Mouse (Mus musculus): ENCODE measurements around the gene Fam234a.
A peak's percentile ranks its signal among the peaks of the same experiment; 100 is the strongest.
"Not testable (repeated sequence)": the region's sequence is repeated elsewhere in the genome, so short reads cannot be mapped to it uniquely, and the experiment has no call there.

Gene Fam234a

DNA sequence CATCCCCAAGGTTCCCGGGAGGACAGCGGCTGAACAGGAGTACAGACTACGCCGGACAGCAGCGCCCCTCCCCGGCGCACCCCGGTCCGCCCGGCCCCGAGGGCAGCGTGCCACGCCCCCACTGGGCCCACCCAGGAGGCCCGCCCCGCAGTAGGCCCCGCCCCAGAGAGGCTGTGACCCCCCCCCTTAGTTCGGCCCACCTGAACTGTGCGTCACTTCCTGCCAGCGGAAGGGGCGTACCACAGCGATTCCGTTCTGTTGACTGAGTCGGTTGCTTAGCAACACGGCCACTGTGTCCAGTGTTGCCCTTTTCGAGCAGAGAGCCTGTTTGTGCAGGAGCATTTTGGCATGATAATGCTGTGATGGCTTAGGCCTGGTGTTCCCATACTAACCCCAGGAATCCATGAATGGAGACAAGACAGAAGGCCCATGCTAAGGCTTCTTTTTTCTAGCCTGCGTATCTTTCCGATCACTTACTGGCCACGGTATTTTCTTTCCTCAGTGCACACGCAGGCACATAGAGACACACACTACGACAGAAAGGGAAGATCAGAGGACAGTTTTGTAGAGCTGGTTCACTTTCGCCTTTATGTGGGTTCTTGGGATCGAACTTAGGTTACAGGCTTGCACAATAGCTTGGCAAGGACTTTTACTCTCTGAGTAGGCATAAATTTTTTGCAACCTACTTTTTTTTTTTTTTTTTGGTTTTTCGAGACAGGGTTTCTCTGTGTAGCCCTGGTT lies at the start of gene Fam234a:
TSS of gene Fam234a (minus strand) at position 142 of the 741 bp plus-strand sequence.
- peak; percentile 82 to 91 for DNase-seq (ENCODE audit: low spot score in 2 of 2)

DNA sequence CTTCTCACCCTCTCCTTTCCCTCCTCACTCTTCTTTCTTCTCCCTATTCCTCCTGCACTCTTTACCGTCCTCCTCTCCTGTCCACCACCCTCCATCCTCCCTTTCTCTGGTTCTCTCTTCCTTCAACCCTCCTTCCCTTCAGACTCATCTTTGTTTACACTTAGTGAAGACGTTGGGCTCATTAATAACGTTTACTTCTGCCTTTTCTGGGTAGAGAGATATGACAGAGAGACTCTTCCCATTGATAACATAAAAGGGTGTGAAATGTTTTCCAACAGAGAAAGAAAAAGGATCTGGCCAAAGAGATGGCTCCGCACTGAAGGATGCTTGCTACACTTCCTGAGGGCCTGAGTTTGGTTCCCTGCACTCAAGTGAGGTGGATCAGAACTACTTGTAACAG lies 45.4 kb upstream of the Fam234a start:
- DNase-seq (ENCODE audit: low spot score in 2 of 2): no peak

DNA sequence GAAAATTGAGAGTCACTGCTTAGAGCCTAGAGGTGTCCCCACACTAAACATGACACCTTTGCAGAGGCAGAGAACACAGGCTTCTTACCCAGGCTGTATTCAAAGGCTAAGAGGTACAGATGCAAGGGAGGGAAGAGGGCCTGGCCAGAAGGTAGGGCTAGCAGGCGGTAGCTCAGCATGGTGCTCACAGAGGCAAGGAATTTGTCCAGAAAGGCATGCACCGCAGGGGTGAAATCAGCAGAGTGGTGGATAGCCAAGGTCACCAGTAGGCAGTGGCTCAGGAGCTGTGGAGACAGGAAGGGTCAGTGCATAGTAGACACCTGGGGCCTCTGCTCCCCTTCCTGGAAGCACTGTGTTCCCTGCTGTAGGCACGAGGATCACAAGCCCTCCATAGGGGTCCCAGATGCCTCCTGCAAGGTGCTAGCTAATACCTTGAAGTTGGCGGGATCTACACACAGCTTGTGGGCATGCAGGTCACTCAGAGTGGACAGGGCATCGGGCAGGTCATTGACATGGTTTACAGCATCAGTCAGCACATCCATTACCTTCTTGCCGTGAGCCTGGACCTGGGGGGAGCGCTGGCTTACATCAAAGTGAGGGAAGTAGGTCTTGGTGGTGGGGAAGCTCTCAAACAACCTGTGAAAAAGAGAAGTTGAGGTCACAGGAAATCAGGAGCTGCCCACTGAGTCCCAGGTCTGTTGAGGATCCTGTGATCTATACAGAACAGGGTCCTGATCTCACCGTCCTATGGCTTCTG lies 42.3 kb upstream of the Fam234a start:
- DNase-seq (ENCODE audit: low spot score in 2 of 2): no peak

DNA sequence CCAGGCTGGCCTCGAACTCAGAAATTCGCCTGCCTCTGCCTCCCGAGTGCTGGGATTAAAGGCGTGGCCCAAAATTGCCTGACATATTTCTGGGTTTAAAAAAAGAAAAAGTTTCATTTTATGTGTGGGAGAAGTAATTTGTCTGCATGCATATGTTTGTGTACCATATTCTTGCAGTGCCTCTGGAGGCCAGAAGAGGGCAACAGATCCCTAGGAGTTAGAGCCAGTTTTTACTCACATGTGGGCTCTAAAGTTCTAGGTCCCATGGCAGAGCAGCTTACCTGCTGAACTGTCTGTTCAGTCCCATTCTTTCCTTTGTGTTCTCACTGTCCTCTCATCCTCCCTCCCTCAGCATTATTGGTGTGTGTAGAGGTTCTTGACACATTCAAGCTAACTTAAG lies 32.7 kb upstream of the Fam234a start:
- peak; percentile 16 to 40 for DNase-seq (ENCODE audit: low spot score in 2 of 2)

DNA sequence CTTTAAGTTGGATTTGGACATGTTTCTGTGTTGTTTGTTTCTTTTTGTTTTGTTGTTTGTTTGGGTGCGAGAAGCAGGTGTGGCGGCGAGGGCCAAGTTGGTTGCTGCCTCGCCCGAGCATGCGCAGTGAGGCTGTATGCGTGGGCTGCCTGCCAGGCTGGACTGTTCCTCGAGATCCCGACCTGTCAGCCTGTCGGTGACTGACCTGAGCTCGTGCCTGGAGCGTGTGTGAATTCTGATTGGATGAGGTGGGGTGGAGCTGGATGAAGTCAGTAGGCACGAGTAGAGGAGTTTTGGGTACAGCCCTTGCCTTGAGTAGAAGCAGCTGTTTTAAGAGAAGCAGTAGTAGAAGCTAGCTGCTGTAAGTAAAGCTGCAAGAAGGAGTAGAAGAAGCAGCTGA lies 31.9 kb upstream of the Fam234a start:
- DNase-seq (ENCODE audit: low spot score in 2 of 2): no peak

DNA sequence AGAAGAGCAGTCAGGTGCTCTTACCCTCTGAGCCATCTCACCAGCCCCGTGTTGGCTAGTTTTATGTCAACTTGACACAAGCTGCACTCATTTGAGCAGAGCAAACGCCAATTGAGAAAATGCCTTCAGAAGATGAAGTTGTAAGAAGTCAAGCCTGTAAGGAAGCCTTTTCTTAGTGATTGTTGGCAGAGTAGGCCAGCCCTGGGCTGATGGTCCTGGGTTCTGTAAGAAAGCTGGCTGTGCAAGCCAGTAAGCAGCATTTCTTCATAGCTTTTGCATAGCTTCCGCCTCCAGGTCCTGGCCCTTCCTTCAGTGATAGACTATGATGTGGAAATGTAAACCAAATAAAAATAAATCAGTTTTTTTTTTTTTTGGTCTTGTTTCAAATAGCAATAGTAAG lies 28.5 kb upstream of the Fam234a start:
- DNase-seq (ENCODE audit: low spot score in 2 of 2): no peak

DNA sequence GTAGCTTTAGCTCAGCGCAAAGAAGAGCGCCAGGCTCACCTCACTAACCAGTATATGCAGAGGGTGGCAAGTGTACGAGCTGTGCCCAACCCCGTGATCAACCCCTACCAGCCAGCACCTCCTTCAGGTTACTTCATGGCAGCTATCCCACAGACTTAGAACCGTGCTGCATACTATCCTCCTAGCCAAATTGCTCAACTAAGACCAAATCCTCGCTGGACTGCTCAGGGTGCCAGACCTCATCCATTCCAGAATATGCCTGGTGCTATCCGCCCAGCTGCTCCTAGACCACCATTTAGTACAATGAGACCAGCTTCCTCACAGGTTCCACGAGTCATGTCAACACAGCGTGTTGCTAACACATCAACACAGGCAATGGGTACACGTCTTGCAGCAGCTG lies 25.5 kb upstream of the Fam234a start:
- DNase-seq (ENCODE audit: low spot score in 2 of 2): not testable (repeated sequence)

DNA sequence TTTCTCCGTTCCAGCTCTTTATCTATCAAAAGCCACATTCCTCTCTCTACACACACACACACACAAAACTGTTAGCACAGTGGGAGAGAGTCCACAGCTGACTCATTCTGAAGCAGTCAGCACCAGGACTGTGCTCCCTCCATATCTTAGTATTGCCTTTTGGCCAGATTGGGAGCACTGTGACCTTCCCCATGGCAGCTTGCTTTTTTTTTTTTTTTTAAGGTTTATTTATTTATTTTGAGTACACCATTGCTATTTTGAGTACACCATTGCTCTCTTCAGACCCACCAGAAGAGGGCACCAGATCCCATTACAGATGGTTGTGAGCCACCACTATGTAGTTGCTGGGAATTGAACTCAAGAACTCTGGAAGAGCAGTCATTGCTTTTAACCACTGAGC lies 24.8 kb upstream of the Fam234a start:
- DNase-seq (ENCODE audit: low spot score in 2 of 2): no peak

DNA sequence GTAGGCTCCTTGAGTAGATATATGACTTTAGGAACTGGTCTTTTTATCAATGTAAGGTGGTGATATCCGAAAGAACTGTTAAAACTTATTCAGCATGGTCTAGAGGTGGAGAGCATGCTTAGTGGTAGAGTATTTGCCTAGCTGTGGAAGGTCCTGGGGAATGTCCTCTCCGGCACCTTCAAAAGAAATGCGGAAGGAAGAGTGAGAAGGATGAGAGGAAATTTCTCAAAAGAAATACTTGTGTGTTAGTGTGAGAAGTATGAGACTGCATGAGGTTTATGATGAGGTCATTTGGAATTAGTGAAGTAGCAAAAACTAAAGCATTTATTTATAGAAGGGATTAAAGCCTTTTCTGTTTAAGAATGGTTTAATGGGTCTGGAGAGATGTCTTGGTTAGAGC lies 18.3 kb upstream of the Fam234a start:
- no peak for DNase-seq (ENCODE audit: low spot score in 2 of 2)

DNA sequence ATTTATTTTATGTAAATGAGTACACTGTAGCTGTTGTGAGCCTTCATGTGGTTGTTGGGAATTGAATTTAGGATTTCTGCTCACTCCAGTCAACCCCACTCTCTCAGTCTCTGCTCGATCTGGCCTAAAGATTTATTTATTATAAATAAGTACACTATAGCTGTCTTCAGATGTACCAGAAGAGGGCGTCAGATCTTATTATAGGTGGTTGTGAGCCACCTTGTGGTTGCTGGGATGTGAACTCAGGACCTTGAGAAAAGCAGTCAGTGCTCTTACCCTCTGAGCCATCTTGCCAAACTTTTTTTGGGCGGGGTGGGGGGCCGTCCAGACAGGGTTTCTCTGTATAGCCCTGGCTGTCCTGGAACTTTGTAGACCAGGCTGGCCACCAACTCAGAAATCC lies 17.8 kb upstream of the Fam234a start:
- DNase-seq (ENCODE audit: low spot score in 2 of 2): no peak

DNA sequence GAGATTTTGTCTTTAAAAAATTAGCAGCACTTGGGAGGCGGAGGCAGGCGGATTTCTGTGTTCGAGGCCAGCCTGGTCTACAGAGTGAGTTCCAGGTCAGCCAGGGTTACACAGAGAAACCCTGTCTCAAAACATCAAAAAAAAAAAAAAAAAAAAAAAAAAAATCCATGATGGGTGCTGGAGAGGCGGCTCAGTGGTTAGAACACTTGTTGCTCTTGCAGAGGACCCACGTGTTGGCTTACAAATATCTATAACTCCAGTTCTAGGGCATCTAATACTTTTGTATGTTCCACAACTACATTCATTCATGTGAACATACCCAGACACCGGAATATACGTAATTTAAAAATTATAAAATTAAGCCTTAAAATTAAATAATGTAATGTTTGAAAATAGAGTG lies 11.3 kb upstream of the Fam234a start:
- no peak for DNase-seq (ENCODE audit: low spot score in 2 of 2)

DNA sequence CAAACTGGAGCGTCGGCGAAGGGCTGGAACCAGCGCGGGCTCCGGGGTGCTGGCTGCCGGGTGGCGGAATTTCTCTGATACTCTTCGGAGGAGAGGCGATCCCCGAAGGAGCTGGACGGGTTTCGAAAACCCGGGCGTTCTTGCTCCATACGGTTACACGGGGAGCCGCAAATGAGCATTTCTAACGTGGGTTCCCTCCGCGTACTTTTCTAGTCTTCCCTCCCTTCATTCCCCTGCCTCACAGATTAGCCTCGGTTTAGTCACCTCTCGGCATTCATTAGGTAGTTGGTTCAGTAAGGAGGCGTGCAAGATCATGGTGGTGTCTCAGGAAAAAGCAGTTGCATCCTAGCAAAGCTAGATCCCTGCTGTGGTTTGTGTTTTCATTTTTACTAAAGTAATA lies 9.4 kb upstream of the Fam234a start:
- no peak for DNase-seq (ENCODE audit: low spot score in 2 of 2)

DNA sequence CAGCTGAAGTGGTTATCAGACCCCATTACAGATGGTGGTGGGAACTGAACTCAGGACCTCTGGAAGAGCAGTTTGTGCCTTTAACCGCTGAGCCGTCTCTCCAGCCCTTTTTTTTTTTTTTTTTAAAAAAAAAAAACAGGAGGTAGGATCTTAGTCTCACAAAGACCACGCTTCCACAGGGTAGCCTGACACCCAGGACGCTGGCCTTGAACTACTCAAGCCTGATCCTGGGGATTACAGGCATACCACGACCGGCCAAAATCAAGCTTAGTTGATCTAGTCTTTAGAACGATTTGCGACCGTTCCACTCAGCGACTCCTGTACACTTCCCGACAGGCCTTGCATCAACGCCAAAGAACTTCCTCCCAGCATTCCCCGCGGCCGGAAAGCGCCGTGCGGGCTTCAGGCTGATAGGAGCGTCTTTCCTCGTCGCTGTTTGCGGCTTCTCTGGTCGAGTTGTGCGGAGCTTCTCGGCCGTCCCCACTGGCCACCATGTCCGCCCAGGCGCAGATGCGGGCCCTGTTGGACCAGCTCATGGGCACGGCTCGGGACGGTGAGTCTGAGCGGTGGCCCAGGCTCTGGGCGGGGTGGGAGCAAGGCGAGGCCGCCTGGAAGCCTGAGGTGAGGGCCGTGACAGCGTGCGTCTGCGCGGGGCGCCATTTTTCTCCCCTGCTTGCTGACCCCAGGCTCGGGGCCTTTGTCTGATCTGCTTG lies 8.7 kb upstream of the Fam234a start, which contains the start of gene Luc7l:
TSS of gene Luc7l (plus strand) at position 358 of the 713 bp plus-strand sequence.
- DNase-seq (ENCODE audit: low spot score in 2 of 2): peak; percentile 82 to 86

DNA sequence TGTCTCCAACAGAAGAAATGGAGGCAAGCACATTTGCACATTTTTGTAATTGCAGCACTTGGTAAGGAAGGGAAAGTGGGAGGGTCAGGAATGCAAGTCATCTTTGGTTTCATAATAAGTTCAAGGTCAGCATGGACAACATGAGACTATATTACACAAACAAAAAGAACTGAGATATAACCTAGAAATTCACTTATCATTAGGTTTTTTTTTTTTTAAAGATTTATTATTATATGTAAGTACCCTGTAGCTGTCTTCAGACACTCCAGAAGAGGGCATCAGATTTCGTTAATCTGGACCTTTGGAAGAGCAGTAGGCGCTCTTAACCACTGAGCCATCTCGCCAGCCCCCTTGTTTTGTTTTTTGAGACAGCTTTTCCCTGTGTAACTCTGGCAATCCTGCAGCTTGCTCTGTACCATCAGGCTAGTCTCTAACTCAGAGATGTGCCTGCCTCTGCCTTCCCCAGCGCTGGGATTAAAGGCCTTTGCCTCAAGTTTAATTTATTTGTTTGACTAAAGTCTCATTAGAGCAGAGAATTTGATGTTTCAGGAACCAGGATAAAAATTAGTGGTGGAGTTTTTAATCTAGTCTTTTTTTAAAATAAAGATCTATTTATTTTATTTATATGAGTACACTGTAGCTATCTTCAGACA lies 8.0 kb upstream of the Fam234a start:
- no peak for DNase-seq (ENCODE audit: low spot score in 2 of 2)

DNA sequence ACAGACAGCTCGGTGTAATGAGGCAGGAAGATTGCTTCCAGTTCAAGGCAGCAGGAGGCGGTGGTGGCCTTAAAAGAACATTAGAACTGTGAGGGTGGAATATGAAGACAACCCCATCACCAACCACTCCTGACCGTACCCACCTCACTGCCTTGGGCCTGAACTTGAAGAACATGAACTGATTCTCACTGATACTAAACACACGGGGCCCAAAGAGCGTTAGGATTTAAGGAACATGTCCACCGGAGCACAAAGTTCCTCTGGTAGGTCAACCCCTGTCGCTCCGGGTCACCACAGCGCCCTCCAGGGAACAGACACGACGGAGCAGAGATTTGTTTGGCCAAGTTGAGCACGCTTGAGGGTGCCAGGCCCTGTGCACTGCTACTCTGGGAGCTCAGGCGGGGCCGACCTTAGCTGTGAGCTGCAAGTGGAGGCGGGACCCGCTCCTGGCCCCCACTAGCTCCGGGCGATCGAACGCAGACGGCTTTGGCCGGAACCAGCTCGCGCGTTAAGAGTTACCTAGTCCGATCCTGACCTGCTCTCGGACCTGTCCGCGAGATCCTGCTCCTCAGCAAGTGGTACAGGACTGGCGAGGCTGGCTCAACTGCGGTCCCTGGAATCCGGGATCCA lies 456 bp downstream of the Fam234a start:
- DNase-seq (ENCODE audit: low spot score in 2 of 2): peak; percentile 43 to 48

DNA sequence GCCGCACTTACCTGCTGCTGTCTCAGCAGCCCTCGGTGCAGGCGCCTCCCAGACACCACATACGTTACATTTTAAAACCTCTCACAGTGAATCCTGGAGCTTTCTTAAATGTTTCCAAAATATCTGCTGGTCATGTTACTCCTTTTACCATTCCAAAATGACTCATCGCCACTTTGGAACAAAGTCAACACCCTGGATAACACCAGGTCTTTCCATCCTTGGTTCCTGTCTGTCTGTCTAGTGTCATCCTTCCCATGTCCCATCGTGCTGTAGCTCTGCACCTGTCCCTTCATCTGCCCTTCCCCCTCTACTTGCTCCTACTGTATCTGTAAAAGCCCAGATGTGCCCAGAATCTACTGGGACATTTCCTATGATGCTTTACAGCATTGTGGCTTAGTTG lies 3.1 kb downstream of the Fam234a start:
- no peak for DNase-seq (ENCODE audit: low spot score in 2 of 2)

DNA sequence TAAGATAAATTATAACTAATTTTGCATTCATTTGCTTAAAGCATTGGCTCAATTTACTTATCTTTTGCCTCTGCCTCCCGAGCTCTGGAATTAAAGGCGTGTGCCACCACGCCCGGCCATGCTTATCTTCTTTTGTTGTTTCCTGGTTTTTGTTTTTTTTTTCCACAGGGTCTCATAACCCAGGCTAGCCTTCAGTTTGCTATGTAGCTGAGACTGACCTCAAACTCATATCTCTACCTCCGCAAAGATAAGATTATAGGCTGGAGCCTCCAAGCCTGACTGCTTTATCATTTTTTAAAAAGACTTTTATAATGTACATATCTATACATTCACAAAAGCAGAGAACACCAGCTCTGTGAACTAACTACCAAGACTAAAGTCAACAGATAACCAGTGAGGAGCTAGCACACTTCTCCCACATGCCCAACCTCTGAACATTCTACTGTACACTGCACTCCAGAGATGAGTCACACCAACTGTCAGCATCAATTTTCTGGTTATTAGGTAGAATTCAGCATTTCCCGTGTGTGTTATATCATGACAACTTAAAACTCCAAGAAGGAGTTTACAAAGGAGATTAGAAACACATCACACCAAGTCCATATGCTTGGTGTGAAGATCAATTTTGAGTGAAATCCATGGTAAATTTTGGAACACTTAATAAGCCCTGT lies 3.8 kb downstream of the Fam234a start:
- no peak for DNase-seq (ENCODE audit: low spot score in 2 of 2)

DNA sequence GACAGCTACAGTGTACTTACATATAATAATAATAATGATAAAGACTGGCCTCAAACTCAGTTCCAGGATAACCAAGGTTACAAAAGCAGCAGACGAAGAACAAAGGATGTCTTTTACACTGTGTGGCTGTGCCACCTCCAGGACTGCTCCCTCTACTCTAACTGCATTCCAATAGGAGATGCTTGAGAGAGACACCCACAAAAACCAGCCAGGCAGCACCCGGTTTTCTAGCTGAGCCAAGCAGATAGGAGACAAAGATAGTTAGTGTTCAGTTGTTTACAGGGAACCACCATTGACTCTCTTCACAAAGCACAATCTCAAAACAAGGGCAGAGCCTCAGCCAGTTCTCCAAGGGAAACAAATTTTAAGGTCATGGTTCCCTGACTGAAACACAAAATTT lies 4.5 kb downstream of the Fam234a start:
- no peak for DNase-seq (ENCODE audit: low spot score in 2 of 2)

DNA sequence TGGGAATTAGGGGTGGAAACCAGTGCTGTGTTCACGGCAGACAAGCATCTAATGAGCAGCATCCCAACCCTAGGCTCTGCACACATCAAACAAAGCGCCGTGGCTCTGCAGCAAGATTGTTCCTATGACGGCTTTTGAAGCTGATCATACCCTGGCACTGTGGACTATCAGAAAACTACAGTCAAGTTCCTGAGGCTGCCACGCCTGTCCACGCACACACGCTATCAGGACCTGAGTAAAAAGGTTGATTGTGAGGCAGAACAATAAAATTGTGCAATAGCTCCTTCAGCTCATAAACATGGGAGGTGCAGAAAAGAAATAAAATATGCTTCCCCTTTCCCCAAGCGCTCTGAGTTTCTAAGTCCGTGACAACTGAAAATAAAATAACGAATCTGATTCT lies 6.4 kb downstream of the Fam234a start:
- DNase-seq (ENCODE audit: low spot score in 2 of 2): no peak

DNA sequence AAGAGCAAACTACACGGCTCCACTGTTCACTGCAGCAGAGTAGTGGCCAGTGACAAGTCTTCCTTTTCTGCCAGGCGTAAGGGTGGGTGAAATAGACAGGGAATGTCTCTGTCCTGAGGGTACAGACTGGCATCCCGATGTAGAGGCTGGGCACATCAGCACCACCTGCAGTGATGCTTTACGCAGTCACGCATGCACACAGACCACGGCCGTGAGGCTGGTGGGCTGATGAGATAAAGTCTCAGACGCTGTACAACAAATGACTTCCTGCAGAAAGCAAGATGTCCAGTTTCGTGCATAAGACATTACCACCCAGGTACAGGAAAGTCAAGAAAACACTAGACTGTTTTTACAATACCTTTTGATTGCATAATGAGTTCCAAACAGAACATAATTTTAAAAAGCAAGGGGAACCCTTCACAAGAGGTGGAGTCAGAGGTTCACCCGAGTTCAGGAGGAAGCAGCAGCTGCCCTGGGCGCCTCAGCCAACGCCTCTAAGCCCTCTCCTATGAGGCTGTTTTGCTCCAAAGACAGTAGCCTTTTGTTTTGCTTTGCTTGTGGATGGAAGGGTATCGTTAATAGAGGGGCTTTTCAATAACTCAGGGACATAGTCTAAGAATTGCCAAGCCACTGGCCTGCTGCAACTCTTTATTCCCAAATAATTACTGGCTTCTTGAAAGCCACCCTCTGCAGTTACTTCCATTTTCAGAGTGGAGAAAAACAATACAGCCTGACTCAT lies 8.8 kb downstream of the Fam234a start:
- DNase-seq (ENCODE audit: low spot score in 2 of 2): no peak
